ENCODE assay signal across 17 mouse cellular contexts in genomic region chr13:32517514-32517913, GRCm38 (mm10).
DNase-seq lines count a peak whose midpoint lies in the region; ATAC-seq lines count a peak whose summit lies in the region.
"Had no signal": no experiment of that assay in that cellular context is flagged by ENCODE, and none has a peak within 500 bp of the region (broad histone marks: within the 10 kb centered on the region; RNA-seq: fewer than 3 reads in every experiment).

No protein-coding gene starts in this region.

- H3K9ac ChIP-seq in kidney, embryonic 14.5 days (ENCODE audit: low read depth, low read length), result no peak overlapping the region
- H3K9ac ChIP-seq in limb, embryonic 12.5 days (replicated peaks), result no peak overlapping the region
- no peak overlapping the region for H3K9ac ChIP-seq in liver, embryonic 11.5 days (ENCODE audit: low read depth, low read length)
- H3K9ac ChIP-seq: forebrain, embryonic 13.5 days; forebrain, postnatal 0 days; heart, embryonic 12.5 days had no signal

- no peak for ATAC-seq in kidney, embryonic 14.5 days (ENCODE audit: low FRiP score, low TSS enrichment)
- no peak for ATAC-seq in limb, embryonic 12.5 days (ENCODE audit: insufficient number of reproducible peaks, insufficient read depth, low FRiP score, low TSS enrichment, low read depth)
- no peak for ATAC-seq in liver, embryonic 11.5 days (replicated peaks; ENCODE audit: low FRiP score)
- ATAC-seq: forebrain, embryonic 13.5 days; forebrain, postnatal 0 days had no signal

- no peak overlapping the region for H3K4me3 ChIP-seq in kidney, embryonic 14.5 days (ENCODE audit: low read length)
- H3K4me3 ChIP-seq in limb, embryonic 12.5 days (replicated peaks), result no peak overlapping the region
- H3K4me3 ChIP-seq in liver, embryonic 11.5 days (ENCODE audit: low read depth, low read length), result no peak overlapping the region
- H3K4me3 ChIP-seq: embryonic facial prominence, embryonic 10.5 days; forebrain, embryonic 13.5 days; heart, embryonic 12.5 days had no signal

- no peaks in the 10 kb centered on the region for H3K9me3 ChIP-seq in kidney, embryonic 14.5 days (ENCODE audit: control insufficient read depth, low read length)
- no peaks in the 10 kb centered on the region for H3K9me3 ChIP-seq in limb, embryonic 12.5 days
- H3K9me3 ChIP-seq in liver, embryonic 11.5 days (ENCODE audit: control insufficient read depth, low read length), result no peaks in the 10 kb centered on the region
- H3K9me3 ChIP-seq: embryonic facial prominence, embryonic 10.5 days; forebrain, embryonic 13.5 days; heart, embryonic 12.5 days had no signal

- no peaks in the 10 kb centered on the region for H3K36me3 ChIP-seq in kidney, embryonic 14.5 days (ENCODE audit: control insufficient read depth, insufficient read depth, low read length)
- H3K36me3 ChIP-seq in limb, embryonic 12.5 days, result no peaks in the 10 kb centered on the region
- no peaks in the 10 kb centered on the region for H3K36me3 ChIP-seq in liver, embryonic 11.5 days (ENCODE audit: control insufficient read depth, insufficient read depth, low read length)
- H3K36me3 ChIP-seq: embryonic facial prominence, embryonic 10.5 days; heart, embryonic 12.5 days had no signal

- WGBS in kidney, embryonic 14.5 days, result 13% methylated on average over 8 of the region's 8 CpGs
- WGBS in limb, embryonic 12.5 days, result 47% methylated on average over 8 of the region's 8 CpGs
- WGBS in liver, embryonic 11.5 days, result 70% methylated on average over 8 of the region's 8 CpGs

- peaks cover 19% of the 10 kb centered on the region; the same call in 1 of the 2 replicates for H3K4me1 ChIP-seq in kidney, embryonic 14.5 days (ENCODE audit: control insufficient read depth, insufficient read depth, low read length)
- peaks cover 27% of the 10 kb centered on the region for H3K4me1 ChIP-seq in limb, embryonic 12.5 days (replicated peaks)
- no peaks in the 10 kb centered on the region for H3K4me1 ChIP-seq in liver, embryonic 11.5 days (replicated peaks; ENCODE audit: control insufficient read depth, insufficient read depth, low read length)
- H3K4me1 ChIP-seq: forebrain, embryonic 13.5 days had no signal

- no peaks in the 10 kb centered on the region for H3K27me3 ChIP-seq in kidney, embryonic 14.5 days (ENCODE audit: control insufficient read depth, insufficient read depth, low read length)
- H3K27me3 ChIP-seq in limb, embryonic 12.5 days, result peaks cover 5% of the 10 kb centered on the region; the same call in 1 of the 2 replicates
- no peaks in the 10 kb centered on the region for H3K27me3 ChIP-seq in liver, embryonic 11.5 days (replicated peaks; ENCODE audit: control insufficient read depth, insufficient read depth, low read length)
- H3K27me3 ChIP-seq: forebrain, embryonic 13.5 days; heart, embryonic 12.5 days had no signal

- peak overlapping the region; percentile 47; the same call in 1 of the 2 replicates for H3K27ac ChIP-seq in kidney, embryonic 14.5 days (ENCODE audit: low read depth, low read length)
- H3K27ac ChIP-seq in limb, embryonic 12.5 days, result peak overlapping the region; percentile 46; the same call in 1 of the 2 replicates
- no peak overlapping the region for H3K27ac ChIP-seq in liver, embryonic 11.5 days (ENCODE audit: low read depth, low read length)
- H3K27ac ChIP-seq: embryonic facial prominence, embryonic 10.5 days; forebrain, embryonic 13.5 days had no signal

- no peak overlapping the region for H3K4me2 ChIP-seq in kidney, embryonic 14.5 days (replicated peaks; ENCODE audit: low read depth, low read length)
- H3K4me2 ChIP-seq in limb, embryonic 12.5 days, result no peak overlapping the region
- H3K4me2 ChIP-seq in liver, embryonic 11.5 days, result no peak overlapping the region
- H3K4me2 ChIP-seq: forebrain, embryonic 13.5 days; heart, embryonic 12.5 days had no signal

- no peak for DNase-seq in kidney, adult 9 months
- DNase-seq in kidney, postnatal 10 days, result peak; percentile 28
- no peak for DNase-seq in kidney, adult 8-10 months
- DNase-seq in left cerebral cortex, adult 8-10 months (ENCODE audit: low spot score in 2 of 2), result no peak
- DNase-seq in liver, embryonic 11.5 days (ENCODE audit: low spot score), result no peak
- DNase-seq: adrenal gland, adult 2 months; adrenal gland, postnatal 25 days; cerebellum, adult 18-20 months; cerebellum, adult 9-11 months; forebrain, postnatal 0 days; gastrocnemius, postnatal 14 days; heart, postnatal 36 days had no signal
